Mouse (Mus musculus): ENCODE measurements around the gene Prrc2b.
A peak's percentile ranks its signal among the peaks of the same experiment; 100 is the strongest.

Prrc2b gene

GRCm38 (mm10) chr2:32162102-32162501, 11.2 kb downstream of the Prrc2b start:
- peak; percentile 42 for DNase-seq (ENCODE audit: low read depth, low spot score)

- no peak for DNase-seq (ENCODE audit: low read depth, low spot score)
These were observed 11.8 kb downstream of the Prrc2b start for GRCm38 (mm10) chr2:32162646-32163045.

- DNase-seq (ENCODE audit: low read depth, low spot score) = no peak
These were observed 12.2 kb downstream of the Prrc2b start for GRCm38 (mm10) chr2:32163057-32163456.

GRCm38 (mm10) chr2:32164503-32164902, 13.6 kb downstream of the Prrc2b start:
- DNase-seq (ENCODE audit: low read depth, low spot score) = peak; percentile 60

- DNase-seq (ENCODE audit: low read depth, low spot score) = peak; percentile 69
These were observed 14.3 kb downstream of the Prrc2b start for GRCm38 (mm10) chr2:32165040-32165800.

- DNase-seq (ENCODE audit: low read depth, low spot score) = peak; percentile 55
These were observed 15.7 kb downstream of the Prrc2b start for GRCm38 (mm10) chr2:32166581-32166980.

GRCm38 (mm10) chr2:32167034-32167770, 16.3 kb downstream of the Prrc2b start:
- DNase-seq (ENCODE audit: low read depth, low spot score) = peak; percentile 35

- peak; percentile 83 for DNase-seq (ENCODE audit: low read depth, low spot score)
These were observed 16.9 kb downstream of the Prrc2b start for GRCm38 (mm10) chr2:32167819-32168218.

- no peak for DNase-seq (ENCODE audit: low read depth, low spot score)
These were observed 18.4 kb downstream of the Prrc2b start for GRCm38 (mm10) chr2:32169292-32169691.

GRCm38 (mm10) chr2:32170010-32170409, 19.1 kb downstream of the Prrc2b start:
- no peak for DNase-seq (ENCODE audit: low read depth, low spot score)

GRCm38 (mm10) chr2:32171658-32172433, 21.0 kb downstream of the Prrc2b start:
- DNase-seq (ENCODE audit: low read depth, low spot score) = no peak

- DNase-seq (ENCODE audit: low read depth, low spot score) = no peak
These were observed 23.4 kb downstream of the Prrc2b start for GRCm38 (mm10) chr2:32174170-32174741.

- DNase-seq (ENCODE audit: low read depth, low spot score) = no peak
These were observed 24.2 kb downstream of the Prrc2b start for GRCm38 (mm10) chr2:32175051-32175466.

GRCm38 (mm10) chr2:32175508-32175907, 24.6 kb downstream of the Prrc2b start:
- no peak for DNase-seq (ENCODE audit: low read depth, low spot score)

GRCm38 (mm10) chr2:32176848-32177247, 26.0 kb downstream of the Prrc2b start:
- DNase-seq (ENCODE audit: low read depth, low spot score) = no peak

- DNase-seq (ENCODE audit: low read depth, low spot score) = no peak
These were observed 26.6 kb downstream of the Prrc2b start for GRCm38 (mm10) chr2:32177397-32178060.

GRCm38 (mm10) chr2:32179363-32179762, 28.5 kb downstream of the Prrc2b start:
- no peak for DNase-seq (ENCODE audit: low read depth, low spot score)

- peak; percentile 83 for DNase-seq (ENCODE audit: low read depth, low spot score)
These were observed 29.2 kb downstream of the Prrc2b start for GRCm38 (mm10) chr2:32180127-32180526.

GRCm38 (mm10) chr2:32181364-32181763, 30.5 kb downstream of the Prrc2b start:
- peak; percentile 50 for DNase-seq (ENCODE audit: low read depth, low spot score)

- DNase-seq (ENCODE audit: low read depth, low spot score) = no peak
These were observed 31.2 kb downstream of the Prrc2b start for GRCm38 (mm10) chr2:32182119-32182518.

GRCm38 (mm10) chr2:32182676-32183296, 31.9 kb downstream of the Prrc2b start:
- no peak for DNase-seq (ENCODE audit: low read depth, low spot score)
